Mouse (Mus musculus) spleen, adult 18-20 months (tissue): ENCODE measurements around the gene Zfp536.

Source experiments
- DNase-seq, 2 experiments: peaks; one replicate each; pipeline ENCODE4 v3.0.0; 2022; ENCODE audit warnings: mixed read lengths in 2 of 2

Zfp536 gene

DNA sequence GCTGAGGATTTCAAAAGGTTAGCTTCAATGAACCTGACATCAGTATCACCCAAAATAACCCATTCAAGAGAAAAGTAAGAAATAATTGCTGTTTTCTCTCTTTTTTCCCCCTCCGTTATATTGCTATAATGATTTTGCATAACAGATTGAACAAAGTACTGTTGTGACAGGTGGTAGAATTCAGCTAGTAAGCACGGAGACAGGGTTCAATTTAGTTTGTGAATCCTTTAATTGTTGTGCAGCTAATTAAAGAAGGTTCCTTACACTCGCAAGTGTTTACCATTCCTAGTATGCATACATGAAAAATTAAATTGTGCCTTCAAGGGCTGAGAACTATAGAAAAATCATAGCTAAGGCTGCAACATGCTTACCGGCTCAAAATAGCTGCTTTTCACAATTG, 173.1 kb downstream of the Zfp536 start:
- no peak for DNase-seq

DNA sequence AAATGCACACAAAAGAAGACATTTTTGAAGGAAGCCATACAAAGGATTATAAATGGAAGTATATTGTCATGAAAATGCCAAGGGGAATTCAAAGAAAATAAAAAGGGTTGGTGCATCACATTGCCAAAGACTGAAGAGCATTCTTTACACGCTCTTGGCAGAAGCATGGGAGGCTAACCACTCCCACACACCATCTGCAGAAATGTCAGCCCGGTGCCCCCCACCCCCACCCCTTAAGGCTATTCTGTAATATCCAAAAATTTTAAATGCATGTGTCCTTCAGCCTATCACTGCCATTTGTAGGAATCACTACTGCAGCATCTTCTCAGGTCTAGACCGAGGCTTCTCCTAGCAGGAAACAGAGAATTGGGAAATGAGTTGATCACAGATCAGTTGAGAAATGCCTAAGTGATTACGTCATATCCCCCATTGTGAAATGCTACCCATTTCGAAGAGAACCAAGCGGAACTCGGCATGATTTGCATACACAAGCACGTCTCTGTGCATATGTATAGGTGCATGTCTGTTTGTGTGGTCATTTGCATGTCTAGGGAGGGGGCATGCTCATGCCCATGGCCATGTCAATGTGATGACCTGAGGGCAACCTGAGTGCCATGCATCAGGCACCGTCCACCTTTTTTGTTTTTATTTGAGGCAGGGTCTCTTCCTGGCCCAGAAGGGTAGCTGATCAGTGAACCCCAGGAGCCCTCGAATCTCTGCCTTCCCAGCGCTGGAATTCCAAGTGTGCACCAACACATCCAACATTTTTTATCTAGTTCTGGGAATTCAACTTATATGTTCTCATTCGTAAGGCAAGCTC, 179.0 kb downstream of the Zfp536 start:
- DNase-seq: no peak

DNA sequence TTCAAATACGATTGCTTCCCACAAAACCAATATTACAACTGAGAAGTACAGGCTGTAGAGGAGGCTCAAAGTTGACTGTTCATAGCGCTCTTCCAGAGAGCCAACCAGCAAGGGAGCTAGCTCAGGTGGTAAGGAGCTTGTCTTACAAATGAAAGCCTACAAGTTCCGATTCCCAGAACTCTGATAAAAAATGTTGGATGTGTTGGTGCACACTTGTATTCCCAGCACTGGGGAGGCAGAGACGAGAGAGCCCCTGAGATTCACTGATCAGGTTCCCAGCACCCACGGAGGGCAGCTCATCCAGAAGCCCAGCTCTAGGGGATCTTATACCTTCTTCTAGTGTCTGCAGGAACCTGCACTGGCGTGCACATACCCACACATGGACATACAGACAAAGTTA, 179.9 kb downstream of the Zfp536 start:
- no peak for DNase-seq

DNA sequence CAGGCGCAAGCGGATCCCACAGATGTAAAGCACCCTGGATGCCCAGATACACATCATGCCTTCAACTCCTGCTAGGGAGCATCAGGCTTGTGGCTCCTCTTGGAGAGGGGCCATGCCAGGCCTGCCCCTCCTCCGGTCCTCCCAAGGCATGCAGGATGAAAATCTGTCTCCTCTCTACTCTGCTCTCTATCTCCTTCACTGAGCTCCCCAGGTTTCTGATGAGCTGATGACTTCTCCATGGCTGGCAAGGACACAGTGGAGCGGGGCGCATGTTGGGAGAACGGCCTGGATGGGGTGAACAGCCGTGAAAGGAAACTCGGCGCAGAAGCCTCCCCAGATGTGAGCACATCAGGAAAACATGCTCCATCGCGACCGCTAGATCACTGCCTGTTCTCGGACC, 186.7 kb downstream of the Zfp536 start:
- DNase-seq: no peak

DNA sequence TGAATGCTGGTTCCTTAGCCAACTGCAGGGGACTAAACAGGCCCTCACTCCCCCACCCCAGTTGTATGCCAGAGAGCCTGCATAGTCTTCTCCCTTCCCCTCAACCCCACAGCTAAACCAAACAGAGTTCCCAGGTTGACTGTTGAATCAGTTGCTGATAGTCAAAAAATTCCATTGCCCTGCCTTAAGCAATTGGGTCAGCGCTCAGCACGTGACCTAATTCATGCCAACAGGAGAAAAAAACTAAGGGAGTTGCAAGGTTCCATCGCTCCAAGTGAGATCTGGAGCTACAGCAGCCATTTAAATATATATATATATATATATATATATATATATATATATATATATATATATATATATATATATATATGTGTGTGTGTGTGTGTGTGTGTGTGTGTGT, 192.2 kb downstream of the Zfp536 start:
- no peak for DNase-seq

DNA sequence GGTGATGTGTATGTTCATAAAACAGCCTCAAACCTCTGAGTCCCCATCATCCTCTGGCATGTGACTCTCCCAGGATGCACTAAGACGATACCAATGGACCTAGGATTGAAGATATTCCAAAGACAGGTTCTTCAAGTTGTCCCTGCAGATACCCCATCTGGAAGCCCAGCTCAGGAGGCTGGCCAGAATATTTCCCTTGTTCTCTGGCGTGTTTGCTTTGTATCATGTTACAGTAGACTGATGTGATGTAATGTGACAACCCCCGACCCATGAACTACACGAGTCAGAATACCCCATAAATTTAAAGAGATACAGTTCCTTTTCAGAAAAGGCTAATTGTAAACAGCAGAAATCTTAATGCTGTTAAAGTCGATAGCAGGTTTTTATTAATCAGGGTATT, 192.9 kb downstream of the Zfp536 start:
- no peak for DNase-seq

DNA sequence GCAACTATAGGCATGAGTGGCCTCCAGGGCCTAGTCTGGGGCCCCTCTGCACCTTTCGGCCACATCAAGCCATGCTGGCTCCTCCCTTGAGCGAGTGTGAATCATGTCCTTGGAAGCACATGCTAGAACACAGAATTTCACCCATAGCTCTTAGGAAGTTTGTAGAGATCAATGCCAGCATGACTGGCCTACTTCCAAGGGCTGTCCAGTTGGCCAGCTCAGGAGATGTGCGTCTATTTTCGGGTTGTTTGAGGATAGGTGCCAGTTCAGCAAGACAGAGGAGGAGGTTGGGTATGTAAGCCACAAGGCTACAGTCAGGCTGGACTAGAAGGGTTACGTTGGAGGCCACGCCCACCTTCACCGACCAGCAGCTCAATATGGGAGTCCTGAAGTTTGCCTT, 201.4 kb downstream of the Zfp536 start:
- no peak for DNase-seq

DNA sequence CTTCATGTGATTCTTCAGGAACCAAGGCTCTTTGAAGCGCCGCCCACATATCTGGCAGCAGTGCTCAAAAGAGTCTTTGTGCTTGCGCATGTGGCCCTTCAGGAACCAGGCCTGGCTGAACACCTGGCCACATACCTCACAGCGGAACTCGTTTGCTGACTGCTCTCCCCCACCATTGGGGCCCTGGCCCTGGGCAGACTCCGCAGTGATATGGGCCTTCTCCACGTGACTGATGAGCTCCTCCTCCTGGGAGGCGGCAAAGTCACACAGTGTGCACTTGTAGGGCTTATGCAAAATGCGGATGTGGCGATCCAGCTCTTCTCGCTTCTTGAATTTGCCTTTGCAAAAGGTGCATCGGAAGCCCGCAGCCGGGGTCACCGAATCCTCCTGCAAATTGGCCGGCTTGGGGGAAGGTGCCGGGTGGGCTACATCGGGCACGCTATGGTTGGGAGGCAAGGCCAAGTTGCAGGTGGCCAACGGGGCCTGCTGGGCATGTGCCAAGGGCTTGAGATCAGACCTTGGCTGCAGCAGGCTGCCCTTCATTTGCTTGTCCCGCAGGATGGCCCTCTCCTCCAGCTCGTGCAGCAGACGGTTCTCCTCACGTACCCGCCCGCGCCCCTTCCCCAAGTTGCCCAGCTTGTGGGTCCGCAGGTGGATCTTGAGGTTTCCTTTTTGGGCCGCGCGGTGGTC, 204.5 kb downstream of the Zfp536 start:
- DNase-seq: no peak

DNA sequence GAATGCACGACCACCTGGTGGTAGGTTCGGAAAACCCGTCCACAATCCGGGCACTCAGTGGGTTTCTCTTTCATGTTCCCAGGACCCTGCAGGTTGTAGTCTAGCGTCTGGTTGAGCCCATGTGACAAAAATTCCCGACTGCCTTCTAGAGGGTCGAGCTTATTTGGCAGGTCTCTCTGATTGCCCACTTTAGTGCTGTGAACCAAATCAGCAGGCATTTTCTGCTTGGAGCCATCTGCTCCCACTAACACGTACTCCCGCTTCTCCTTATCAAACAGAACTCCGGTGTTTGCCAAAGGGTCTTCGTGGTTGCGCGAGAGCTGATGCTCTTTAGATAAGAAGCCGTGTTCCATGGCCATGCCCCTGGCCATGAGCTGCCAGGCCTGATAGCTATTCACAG, 205.4 kb downstream of the Zfp536 start:
- no peak for DNase-seq

DNA sequence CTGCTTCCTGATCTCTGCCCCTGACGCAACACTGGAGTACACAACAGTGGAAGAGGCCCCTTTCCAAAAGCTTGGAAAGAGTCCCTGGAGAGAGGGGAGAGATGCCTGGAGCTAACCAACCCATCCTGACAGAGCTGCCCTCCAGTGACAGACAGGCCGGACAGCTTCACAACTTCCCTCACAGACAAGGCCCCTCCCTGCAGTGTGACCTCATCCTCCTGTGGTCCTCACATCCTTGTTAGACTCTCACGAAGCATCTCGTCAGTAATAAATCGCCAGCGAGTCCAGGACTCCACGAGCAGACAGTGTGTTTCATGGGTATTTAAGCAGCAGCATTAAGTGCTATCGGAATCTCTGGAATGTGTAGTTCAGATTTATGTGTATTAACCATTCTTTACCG, 207.4 kb downstream of the Zfp536 start:
- no peak for DNase-seq

DNA sequence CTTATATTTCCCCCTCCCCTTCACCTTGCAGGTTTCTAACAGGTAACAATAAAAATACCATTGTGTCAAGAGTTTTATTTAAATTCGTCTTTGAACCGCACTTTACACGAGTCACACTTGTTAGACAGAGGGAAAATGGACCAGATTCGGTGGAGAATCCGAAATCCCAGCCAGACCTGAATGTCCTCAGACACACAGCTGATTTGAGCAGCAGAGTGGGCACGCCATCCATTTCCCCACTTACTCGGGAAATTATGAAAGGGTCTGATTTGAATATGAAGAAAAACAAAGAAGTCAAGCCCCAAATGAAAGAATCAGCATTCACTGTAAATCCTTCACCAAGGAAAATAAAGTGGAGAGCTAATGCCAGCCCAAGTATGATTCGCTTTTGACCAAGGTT, 208.1 kb downstream of the Zfp536 start:
- DNase-seq: no peak

DNA sequence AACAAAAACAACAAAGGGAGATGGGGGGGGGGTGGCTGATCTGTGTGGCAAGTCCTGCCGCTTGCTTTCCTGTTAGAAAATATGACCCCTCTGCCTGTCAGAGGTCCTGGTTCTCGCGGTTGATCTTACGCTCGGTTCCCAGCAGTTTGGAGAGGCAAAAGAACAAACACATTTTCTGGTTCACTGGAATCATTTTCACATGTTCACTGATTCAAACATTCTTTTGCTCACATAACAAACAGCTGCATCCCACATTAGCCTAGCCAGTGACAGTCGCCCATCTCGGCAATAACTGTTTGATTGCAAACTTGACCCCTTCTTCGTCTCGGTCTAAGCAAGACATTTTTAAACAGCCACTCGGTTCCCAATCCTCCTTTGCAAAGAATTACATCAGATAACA, 208.8 kb downstream of the Zfp536 start:
- no peak for DNase-seq

DNA sequence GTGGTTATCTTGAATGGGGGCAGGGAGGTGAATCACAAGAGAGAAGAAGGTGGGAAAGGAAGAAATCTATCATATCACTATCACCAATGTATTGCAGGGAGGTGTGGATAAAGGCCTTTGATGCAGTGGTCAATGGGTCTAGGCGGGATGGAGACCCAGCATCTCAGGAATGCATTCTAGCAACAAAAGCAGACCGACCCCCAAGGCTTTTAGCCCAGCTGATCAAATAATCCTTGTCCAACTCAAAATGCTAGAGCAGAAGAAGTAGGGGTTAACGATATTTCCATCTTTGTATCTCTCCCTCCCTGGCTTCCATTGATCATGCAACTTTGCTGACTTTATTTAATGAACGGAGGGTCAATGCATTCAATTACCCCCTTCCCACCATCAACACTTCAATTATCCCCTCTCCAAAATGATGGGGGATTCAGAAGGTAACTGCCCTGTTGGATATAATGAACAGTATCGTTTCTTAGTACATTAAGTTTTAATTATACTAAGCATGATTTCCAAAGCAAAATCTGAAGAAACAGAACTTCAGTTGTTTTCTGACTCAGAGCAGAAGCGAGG, 209.5 kb downstream of the Zfp536 start:
- no peak for DNase-seq

DNA sequence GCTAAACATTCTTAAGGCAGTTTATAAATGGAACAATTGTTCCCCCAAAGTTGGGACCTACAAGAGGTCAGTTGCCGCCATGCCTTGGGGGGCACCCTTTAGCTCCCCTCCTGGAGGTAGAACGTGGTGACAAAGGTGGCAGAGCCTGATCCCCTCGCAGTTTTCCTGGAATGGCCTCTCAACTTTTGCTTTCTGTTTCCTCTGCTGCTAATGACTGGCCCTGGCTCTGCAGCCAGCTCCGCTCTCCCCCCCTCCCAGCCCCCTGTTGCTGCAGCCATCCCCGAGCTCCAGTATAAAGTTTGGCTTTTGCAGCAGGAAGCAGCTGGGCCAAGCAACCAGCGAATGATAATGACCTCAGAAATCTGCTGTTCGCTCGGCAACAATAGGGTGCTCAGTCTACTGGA, 210.3 kb downstream of the Zfp536 start:
- no peak for DNase-seq

DNA sequence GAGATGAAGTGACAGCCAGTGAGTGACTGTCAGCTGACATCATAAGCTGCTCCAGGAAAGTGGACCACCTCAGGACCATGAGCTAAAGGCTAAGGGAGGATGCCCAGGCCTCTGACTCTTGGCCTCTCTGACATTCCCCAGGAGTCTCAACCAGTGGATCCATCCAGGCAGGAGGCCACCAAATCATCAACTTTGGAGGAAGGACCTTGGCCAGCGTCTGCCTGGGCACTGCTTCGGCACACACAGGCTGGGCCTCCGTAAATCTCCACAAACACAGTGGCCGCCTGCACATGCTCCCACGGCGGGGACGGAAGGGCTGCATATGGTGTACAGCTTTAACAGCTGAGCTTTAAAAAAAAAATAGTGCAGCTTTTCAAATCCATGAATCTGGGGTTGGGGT, 210.9 kb downstream of the Zfp536 start:
- no peak for DNase-seq

DNA sequence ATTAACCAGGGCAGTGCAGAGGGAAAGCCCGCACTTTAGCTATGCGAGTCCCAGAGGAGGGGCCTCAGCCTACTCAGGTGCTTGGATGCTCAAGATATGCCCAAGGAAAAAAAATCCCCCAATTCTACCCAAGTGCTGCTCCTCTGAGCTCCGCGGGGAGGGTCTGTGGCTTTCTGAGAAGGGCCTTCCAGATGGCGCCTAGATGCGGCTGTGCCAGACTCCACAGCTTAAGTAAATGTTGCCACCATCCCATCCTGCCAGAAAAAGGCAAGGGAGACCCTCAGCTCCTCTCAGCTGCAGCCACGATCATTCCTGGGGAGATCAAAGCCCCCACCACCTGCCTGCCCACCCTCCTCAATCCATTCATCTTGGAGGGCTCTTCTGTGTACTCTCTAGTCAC, 212.9 kb downstream of the Zfp536 start:
- DNase-seq: no peak

DNA sequence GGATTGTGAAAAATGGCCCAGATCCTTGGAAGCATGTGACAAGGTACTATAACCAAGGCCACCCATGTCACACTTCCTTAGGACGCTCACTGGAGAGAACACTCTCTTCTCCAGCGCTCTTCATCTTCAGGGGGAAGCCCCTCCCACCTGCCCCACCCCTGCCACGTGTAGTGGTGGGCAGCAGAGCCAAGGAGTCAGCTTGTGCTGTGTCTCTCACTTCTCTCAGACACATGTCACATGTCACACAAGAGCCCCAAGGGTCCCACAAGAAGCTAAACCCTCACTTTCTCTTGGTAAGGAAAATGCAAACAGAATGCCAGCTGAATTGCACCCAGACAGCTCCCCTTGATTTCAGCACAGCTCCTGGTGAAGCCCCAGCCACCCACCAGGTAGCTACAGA, 213.6 kb downstream of the Zfp536 start:
- DNase-seq: no peak

DNA sequence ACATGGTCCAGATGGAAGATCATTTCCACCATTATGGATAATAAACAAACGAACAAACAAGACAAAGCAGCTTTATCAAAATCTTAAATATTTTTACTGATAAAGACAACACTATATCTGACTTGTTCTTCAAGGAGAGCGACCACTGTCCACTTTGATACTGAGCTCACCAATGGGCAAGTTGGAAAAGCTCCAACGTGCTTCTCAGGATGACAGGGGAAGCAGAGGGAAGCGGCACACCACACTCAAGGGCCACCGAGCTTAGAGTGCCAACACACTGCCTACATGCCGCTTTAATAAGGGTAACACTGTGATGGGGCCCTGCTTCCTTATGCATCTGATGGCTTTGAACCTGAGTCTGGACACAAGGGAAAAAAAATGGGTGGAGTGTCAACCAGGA, 214.1 kb downstream of the Zfp536 start:
- DNase-seq: no peak

DNA sequence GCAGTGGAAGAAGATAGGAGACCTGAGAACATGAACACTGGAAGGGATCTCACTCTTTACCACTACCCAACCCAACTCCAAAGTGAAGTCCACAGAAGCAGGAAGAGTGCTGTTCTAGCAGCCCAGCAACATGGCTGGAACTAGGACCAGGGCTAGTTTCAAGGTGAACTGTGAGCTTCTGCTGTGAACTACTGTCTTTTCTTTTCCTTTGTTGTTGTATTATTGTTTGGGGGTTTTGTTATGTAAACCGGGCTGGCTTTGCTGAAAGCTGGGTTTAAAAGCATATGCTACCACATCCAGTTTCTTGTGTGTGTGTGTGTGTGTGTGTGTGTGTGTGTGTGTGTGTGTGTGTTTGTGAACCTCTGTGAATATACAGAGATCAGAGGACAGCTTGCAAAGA, 216.6 kb downstream of the Zfp536 start:
- DNase-seq: no peak

DNA sequence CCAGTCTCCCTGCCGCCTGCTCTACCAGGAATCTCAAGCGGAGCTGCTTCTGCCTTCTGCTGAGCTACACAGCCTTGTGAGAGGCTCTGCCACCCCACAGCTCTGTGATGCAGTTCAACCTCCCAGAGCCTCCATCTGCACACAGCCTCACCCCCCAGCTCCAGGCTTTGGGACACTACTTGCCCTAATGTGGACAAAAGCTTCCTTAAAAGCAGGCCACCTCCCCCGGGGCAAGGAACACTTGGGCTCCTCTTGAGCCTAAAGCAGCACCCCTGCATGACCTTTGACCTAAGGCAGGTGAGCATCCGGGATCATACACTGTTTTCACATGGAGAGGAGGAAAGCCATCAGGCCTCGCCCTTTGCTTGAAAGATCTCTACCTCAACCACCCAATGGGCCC, 219.0 kb downstream of the Zfp536 start:
- no peak for DNase-seq

DNA sequence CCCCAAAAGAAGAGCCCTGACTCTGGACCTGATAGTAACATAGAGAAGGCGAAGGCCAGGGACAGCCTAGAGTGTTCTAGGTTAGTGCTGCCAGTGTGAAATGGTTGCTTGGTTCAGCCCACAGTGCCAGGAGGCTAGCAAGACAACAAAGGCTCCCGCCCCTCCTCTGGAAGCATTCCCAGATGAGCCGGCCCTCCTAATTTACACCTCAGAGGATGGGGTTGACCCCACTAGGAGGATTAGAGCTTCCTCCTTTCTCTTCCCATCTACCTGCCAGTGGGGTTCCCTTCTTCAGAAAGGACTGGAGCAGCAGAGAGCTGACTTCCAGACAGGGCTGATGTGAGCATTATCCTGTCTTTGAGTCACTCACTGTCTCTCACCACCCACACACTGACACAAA, 219.8 kb downstream of the Zfp536 start:
- DNase-seq: no peak

DNA sequence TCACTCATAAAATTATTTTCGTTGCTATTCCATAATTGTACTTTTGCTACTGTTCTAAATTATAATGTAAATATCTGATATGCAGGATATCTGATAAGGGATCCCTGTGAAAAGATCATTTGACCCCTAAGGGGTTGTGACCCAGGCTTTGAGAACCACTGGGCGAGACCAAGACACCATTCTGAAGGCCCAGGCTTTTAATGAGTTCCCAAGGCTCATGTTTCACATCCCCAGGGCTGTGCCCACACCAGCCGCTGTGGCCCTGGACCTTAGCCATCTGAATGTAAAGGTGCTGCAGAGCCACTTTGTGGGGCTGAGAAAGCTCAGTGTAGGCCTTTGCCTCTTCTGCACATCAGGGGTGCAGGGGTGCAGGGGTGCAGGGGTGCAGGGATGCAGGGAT, 221.1 kb downstream of the Zfp536 start:
- DNase-seq: no peak

DNA sequence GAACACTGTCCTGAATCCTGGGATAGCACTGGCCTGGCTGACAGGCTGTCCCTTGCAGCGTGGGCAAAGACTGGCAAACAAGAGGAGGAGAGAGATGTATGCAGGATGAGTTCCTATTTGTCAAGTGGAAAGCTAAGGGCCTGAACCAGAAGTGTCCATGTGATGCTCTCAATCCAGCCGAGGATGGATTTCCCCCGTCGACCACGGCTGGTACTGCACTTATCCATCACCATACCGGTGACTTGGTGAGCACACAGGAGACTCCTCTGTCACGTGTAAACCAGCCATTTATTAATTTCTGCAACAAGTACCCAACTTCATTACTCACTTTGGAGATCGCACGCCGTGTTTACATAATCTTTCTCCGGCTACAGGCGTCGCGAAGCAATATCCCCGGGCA, 224.6 kb downstream of the Zfp536 start:
- DNase-seq: no peak

DNA sequence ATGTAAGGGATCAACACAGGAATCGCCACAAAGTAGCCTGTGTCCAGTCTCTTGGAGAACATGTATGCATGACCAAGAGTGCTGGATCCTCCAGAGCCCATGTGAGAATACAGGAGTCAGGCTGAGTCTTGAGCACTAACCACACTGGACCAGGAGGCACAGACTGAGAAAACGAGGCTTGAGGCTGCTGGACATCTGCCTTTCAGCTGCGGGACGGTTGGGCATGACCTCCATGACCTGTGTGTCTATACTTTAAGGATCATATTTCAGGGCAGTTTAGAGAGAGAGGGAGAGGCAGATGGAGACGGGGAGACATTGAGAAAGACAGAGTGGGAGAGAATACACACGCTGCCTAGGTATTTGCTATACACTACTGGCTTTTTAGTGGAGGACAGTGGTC, 229.4 kb downstream of the Zfp536 start:
- no peak for DNase-seq
